Mouse (Mus musculus): ENCODE data around the gene Dhrs13. TPM values are rescaled to one million over a fixed set of nuclear protein-coding genes. Genes with fewer than 3 reads are reported as not detected.

The Dhrs13 gene
- polyA plus RNA-seq, 1 experiment from 2014 or later, result 18.0 TPM

DNA sequence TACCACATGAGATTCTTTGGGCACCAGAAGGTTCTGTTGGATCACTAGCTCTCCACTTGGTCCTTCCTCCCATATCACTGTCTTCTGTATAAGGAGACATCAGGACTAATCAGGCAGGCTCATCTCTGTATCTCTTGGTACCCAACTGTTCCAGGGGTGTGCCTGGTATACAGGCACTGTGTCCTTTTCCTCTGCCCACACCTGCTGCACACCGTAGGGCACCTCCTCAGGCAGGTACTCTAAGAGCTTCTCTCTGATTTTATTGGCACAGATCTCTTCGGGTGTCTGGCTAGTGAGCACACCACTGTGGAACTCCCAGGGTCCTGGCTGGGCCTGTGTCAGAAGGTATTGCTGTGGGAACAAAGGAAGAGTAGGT lies 42.2 kb downstream of the Dhrs13 start:
- H3K4me3 ChIP-seq (ENCODE audit: low read depth, low read length), result no peak overlapping the region
- no peaks in the 10 kb centered on the region for H3K4me1 ChIP-seq (ENCODE audit: control insufficient read depth, insufficient read depth, low read length)
- no peak overlapping the region for H3K27ac ChIP-seq (ENCODE audit: low read depth, low read length)
- H3K9me3 ChIP-seq (ENCODE audit: control insufficient read depth, low read length), result no peaks in the 10 kb centered on the region
- peaks cover 13% of the 10 kb centered on the region for H3K36me3 ChIP-seq (ENCODE audit: control insufficient read depth, insufficient read depth, low read length)
- 96% methylated on average over 2 of the region's 2 CpGs for WGBS
- DNase-seq (ENCODE audit: low spot score, missing footprints), result no peak
- no peak for ATAC-seq (ENCODE audit: low FRiP score)
- H3K9ac ChIP-seq (ENCODE audit: low read length), result no peak overlapping the region
- H3K4me2 ChIP-seq, result no peak overlapping the region
- no peaks in the 10 kb centered on the region for H3K27me3 ChIP-seq (ENCODE audit: control insufficient read depth, insufficient read depth, low read length)

- no peak overlapping the region for H3K9ac ChIP-seq (ENCODE audit: low read length)
- peaks cover 4% of the 10 kb centered on the region; the same call in 1 of the 2 replicates for H3K4me1 ChIP-seq (ENCODE audit: control insufficient read depth, insufficient read depth, low read length)
- DNase-seq (ENCODE audit: low spot score, missing footprints) (no peak), ATAC-seq (ENCODE audit: low FRiP score) (no peak)
- peaks cover 13% of the 10 kb centered on the region for H3K36me3 ChIP-seq (ENCODE audit: control insufficient read depth, insufficient read depth, low read length)
- no peak overlapping the region for H3K4me3 ChIP-seq (ENCODE audit: low read depth, low read length)
- no peaks in the 10 kb centered on the region for H3K9me3 ChIP-seq (ENCODE audit: control insufficient read depth, low read length)
- H3K27me3 ChIP-seq (ENCODE audit: control insufficient read depth, insufficient read depth, low read length), result no peaks in the 10 kb centered on the region
- no peak overlapping the region for H3K27ac ChIP-seq (ENCODE audit: low read depth, low read length)
- 91% methylated on average over 4 of the region's 4 CpGs for WGBS
- H3K4me2 ChIP-seq, result no peak overlapping the region
Observed at GRCm38 (mm10) chr11:78074666-78075065, 42.6 kb downstream of the Dhrs13 start.

DNA sequence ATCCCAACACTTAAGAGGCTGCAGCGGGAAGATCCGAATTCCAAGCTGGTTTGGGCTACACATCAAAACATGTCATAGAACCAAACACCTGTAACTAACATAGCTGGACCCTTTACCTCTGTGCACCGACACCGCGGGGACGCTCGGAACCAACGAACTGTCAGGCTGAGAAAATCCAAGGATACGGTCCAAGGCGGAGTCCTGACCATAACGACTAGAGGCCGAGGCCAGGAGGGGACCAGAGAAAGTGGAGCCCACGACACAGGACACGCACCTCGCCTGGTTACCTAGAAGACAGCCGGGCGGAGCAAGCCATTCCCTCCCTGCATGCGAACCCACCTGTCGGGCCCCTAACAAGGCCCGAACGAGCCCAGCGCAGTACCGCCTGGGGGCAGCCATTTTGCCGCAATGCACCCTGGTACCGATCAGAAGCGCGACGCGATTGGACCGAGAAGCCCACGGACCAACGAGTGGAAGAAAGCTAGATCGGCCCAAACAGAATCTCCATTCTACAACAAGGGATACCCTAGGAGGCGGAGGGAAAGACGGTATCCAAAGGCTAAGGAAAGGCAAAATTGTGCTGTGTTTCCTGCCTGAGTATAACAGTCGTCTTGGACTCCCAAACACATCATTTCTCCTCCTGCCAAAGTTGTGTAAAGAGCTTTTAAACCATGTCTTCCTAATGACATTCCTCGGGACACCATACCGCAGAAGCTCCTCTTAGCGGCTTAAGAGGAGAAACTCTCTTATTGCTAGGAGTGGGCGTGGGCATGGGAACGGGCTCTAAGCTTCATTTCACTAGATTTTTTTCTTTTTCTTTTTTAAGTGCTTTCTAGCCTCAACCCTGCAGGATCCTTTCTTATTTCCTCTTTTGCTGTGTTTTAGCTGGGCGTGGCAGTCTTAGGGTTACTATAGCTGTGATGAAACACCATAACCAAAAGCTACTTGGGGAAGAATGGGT lies 48.2 kb downstream of the Dhrs13 start, which contains the start of gene Eral1:
Gene Eral1, minus strand, starts transcription at position 423 of the 961 bp plus-strand sequence.
- Histone ChIP-seq H3K27ac (ENCODE audit: low read depth, low read length) (peak within 1 kb of the TSS; percentile 12; the same call in 1 of the 2 replicates), H3K4me2 (peak within 1 kb of the TSS; percentile 72), H3K36me3 (ENCODE audit: control insufficient read depth, insufficient read depth, low read length) (peaks cover 4% of the 10 kb centered on the region; the same call in 1 of the 2 replicates), H3K9me3 (ENCODE audit: control insufficient read depth, low read length) (no peaks in the 10 kb centered on the region), H3K9ac (ENCODE audit: low read length) (peak within 1 kb of the TSS; percentile 66), H3K4me3 (ENCODE audit: low read depth, low read length) (peak within 1 kb of the TSS; percentile 59), H3K4me1 (ENCODE audit: control insufficient read depth, insufficient read depth, low read length) (peaks cover 8% of the 10 kb centered on the region), H3K27me3 (ENCODE audit: control insufficient read depth, insufficient read depth, low read length) (no peaks in the 10 kb centered on the region)
- peak; percentile 90 for ATAC-seq (ENCODE audit: low FRiP score)
- DNase-seq (ENCODE audit: low spot score, missing footprints), result peak; percentile 97
- WGBS, result 1% methylated on average over 42 of the region's 42 CpGs

- DNase-seq (ENCODE audit: low spot score, missing footprints), result no peak
- Histone ChIP-seq H3K4me2 (no peak overlapping the region), H3K36me3 (ENCODE audit: control insufficient read depth, insufficient read depth, low read length) (no peaks in the 10 kb centered on the region), H3K4me3 (ENCODE audit: low read depth, low read length) (no peak overlapping the region), H3K27ac (ENCODE audit: low read depth, low read length) (no peak overlapping the region), H3K27me3 (ENCODE audit: control insufficient read depth, insufficient read depth, low read length) (no peaks in the 10 kb centered on the region), H3K9ac (ENCODE audit: low read length) (no peak overlapping the region), H3K9me3 (ENCODE audit: control insufficient read depth, low read length) (no peaks in the 10 kb centered on the region), H3K4me1 (ENCODE audit: control insufficient read depth, insufficient read depth, low read length) (peaks cover 8% of the 10 kb centered on the region)
- 44% methylated on average over 1 of the region's 1 CpGs for WGBS
- ATAC-seq (ENCODE audit: low FRiP score), result no peak
Observed at GRCm38 (mm10) chr11:78083595-78083994, 51.5 kb downstream of the Dhrs13 start.

DNA sequence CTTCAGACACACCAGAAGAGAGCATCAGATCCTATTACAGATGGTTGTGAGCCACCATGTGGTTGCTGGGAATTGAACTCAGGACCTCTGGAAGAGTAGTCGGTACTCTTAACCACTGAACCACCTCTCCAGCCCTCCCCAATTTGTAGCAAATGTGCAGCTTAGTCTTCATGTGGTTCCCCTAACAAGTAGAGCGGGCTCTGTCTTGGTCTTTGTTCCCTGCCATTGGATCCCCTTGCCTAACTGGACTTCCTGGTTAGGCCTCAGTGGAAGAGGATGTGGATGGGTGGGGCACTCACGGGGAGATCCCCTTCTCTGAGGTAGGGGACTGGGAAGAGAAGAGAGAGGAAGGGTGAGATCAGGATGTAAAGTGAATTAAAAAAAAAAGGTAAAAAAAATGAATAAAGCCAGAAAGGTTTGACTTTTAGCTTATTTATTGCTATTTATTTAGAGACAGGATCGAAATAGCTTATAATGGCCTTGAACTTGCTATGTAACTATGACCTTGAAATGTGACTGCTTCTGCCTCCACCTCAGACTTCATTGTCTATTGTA lies 54.9 kb downstream of the Dhrs13 start:
- DNase-seq (ENCODE audit: low spot score, missing footprints) (peak; percentile 17), ATAC-seq (ENCODE audit: low FRiP score) (no peak)
- Histone ChIP-seq H3K27ac (ENCODE audit: low read depth, low read length) (no peak overlapping the region), H3K4me2 (no peak overlapping the region), H3K9ac (ENCODE audit: low read length) (no peak overlapping the region), H3K27me3 (ENCODE audit: control insufficient read depth, insufficient read depth, low read length) (no peaks in the 10 kb centered on the region), H3K9me3 (ENCODE audit: control insufficient read depth, low read length) (no peaks in the 10 kb centered on the region), H3K36me3 (ENCODE audit: control insufficient read depth, insufficient read depth, low read length) (no peaks in the 10 kb centered on the region), H3K4me3 (ENCODE audit: low read depth, low read length) (no peak overlapping the region), H3K4me1 (ENCODE audit: control insufficient read depth, insufficient read depth, low read length) (no peaks in the 10 kb centered on the region)
- 77% methylated on average over 4 of the region's 4 CpGs for WGBS

MicroRNA genes within 50 kb of the gene (microRNA counts, 519-probe panel; counts per million panel counts)
- 4,822 counts per million, percentile 48 among the panel's probes with 10 or more counts for microRNA mmu-miR-144
- microRNA mmu-miR-451, result 2,602 counts per million, percentile 7 among the panel's probes with 10 or more counts

Small RNA genes lying within 50 kb of the gene (microRNA-seq; reads per million reads assigned to microRNA genes)
- 96.5 reads per million, percentile 52 among the genes with 10 or more reads in this experiment for gene Mir144
- gene Mir451a, result not detected
- not detected for gene Mir451b

Other genes starting within 250 kb of the Dhrs13 start
- 0.65 and 0.79 TPM in 2 replicates for gene Gm10277, start 244.5 kb upstream of the Dhrs13 start, polyA plus RNA-seq (2014; fragmentation: Nextera tagmentation; extraction: Ambion mirVana)
- gene Pipox, start 138.2 kb upstream of the Dhrs13 start, polyA plus RNA-seq (2014; fragmentation: Nextera tagmentation; extraction: Ambion mirVana), result 12.1 and 12.6 TPM in 2 replicates
- 7.2 and 8.6 TPM in 2 replicates for gene Sez6, start 101.5 kb upstream of the Dhrs13 start, polyA plus RNA-seq (2014; fragmentation: Nextera tagmentation; extraction: Ambion mirVana)
- gene Phf12, start 49.5 kb upstream of the Dhrs13 start, polyA plus RNA-seq (2014; fragmentation: Nextera tagmentation; extraction: Ambion mirVana), result 15.5 and 18.0 TPM in 2 replicates
- gene Flot2, start 5.7 kb downstream of the Dhrs13 start, polyA plus RNA-seq (2014; fragmentation: Nextera tagmentation; extraction: Ambion mirVana), result 52.7 and 57.6 TPM in 2 replicates
- gene Eral1, start 48.1 kb downstream of the Dhrs13 start, polyA plus RNA-seq (2014; fragmentation: Nextera tagmentation; extraction: Ambion mirVana), result 39.0 and 39.6 TPM in 2 replicates
- gene Fam222b, start 62.4 kb downstream of the Dhrs13 start, polyA plus RNA-seq (2014; fragmentation: Nextera tagmentation; extraction: Ambion mirVana), result 26.5 and 26.6 TPM in 2 replicates
- 72.0 and 79.7 TPM in 2 replicates for gene Traf4, start 133.3 kb downstream of the Dhrs13 start, polyA plus RNA-seq (2014; fragmentation: Nextera tagmentation; extraction: Ambion mirVana)
- gene Nek8, start 144.4 kb downstream of the Dhrs13 start, polyA plus RNA-seq (2014; fragmentation: Nextera tagmentation; extraction: Ambion mirVana), result 6.4 and 7.1 TPM in 2 replicates
- gene Tlcd1, start 144.4 kb downstream of the Dhrs13 start, polyA plus RNA-seq (2014; fragmentation: Nextera tagmentation; extraction: Ambion mirVana), result 7.9 and 8.5 TPM in 2 replicates
- 1,223 and 1,245 TPM in 2 replicates for gene Rpl23a, start 151.3 kb downstream of the Dhrs13 start, polyA plus RNA-seq (2014; fragmentation: Nextera tagmentation; extraction: Ambion mirVana)
- gene Rab34, start 156.2 kb downstream of the Dhrs13 start, polyA plus RNA-seq (2014; fragmentation: Nextera tagmentation; extraction: Ambion mirVana), result 54.7 and 55.1 TPM in 2 replicates
- gene Proca1, start 161.1 kb downstream of the Dhrs13 start, polyA plus RNA-seq (2014; fragmentation: Nextera tagmentation; extraction: Ambion mirVana), result 0.99 and 1.0 TPM in 2 replicates
- 55.0 and 58.5 TPM in 2 replicates for gene Sdf2, start 213.5 kb downstream of the Dhrs13 start, polyA plus RNA-seq (2014; fragmentation: Nextera tagmentation; extraction: Ambion mirVana)
- gene Supt6, start 213.7 kb downstream of the Dhrs13 start, polyA plus RNA-seq (2014; fragmentation: Nextera tagmentation; extraction: Ambion mirVana), result 25.2 and 25.5 TPM in 2 replicates
- 61.2 and 70.4 TPM in 2 replicates for gene 2610507B11Rik, start 229.5 kb downstream of the Dhrs13 start, polyA plus RNA-seq (2014; fragmentation: Nextera tagmentation; extraction: Ambion mirVana)

All from midbrain, embryonic 11.5 days (tissue).